Mouse (Mus musculus): ENCODE results near the gene Wwox.

Wwox gene

GRCm38 (mm10) chr8:115025390-115026098 lies 586.1 kb downstream of the Wwox start:
- DNase-seq (ENCODE audit: low read depth): no peak

- no peak for DNase-seq (ENCODE audit: low read depth)
Measured at GRCm38 (mm10) chr8:115026201-115026600, 586.7 kb downstream of the Wwox start.

- no peak for DNase-seq (ENCODE audit: low read depth)
Measured at GRCm38 (mm10) chr8:115033194-115033593, 593.7 kb downstream of the Wwox start.

- no peak for DNase-seq (ENCODE audit: low read depth)
Measured at GRCm38 (mm10) chr8:115036016-115036415, 596.6 kb downstream of the Wwox start.

GRCm38 (mm10) chr8:115038426-115038825 lies 599.0 kb downstream of the Wwox start:
- DNase-seq (ENCODE audit: low read depth): no peak

- no peak for DNase-seq (ENCODE audit: low read depth)
Measured at GRCm38 (mm10) chr8:115045746-115046145, 606.3 kb downstream of the Wwox start.

- DNase-seq (ENCODE audit: low read depth): no peak
Measured at GRCm38 (mm10) chr8:115046496-115046895, 607.0 kb downstream of the Wwox start.

- DNase-seq (ENCODE audit: low read depth): no peak
Measured at GRCm38 (mm10) chr8:115058193-115058835, 618.9 kb downstream of the Wwox start.

GRCm38 (mm10) chr8:115063623-115064022 lies 624.2 kb downstream of the Wwox start:
- no peak for DNase-seq (ENCODE audit: low read depth)

GRCm38 (mm10) chr8:115064691-115065090 lies 625.2 kb downstream of the Wwox start:
- no peak for DNase-seq (ENCODE audit: low read depth)

GRCm38 (mm10) chr8:115065386-115065785 lies 625.9 kb downstream of the Wwox start:
- DNase-seq (ENCODE audit: low read depth): no peak

- no peak for DNase-seq (ENCODE audit: low read depth)
Measured at GRCm38 (mm10) chr8:115066550-115067058, 627.1 kb downstream of the Wwox start.

GRCm38 (mm10) chr8:115068723-115069122 lies 629.3 kb downstream of the Wwox start:
- no peak for DNase-seq (ENCODE audit: low read depth)

GRCm38 (mm10) chr8:115070225-115070624 lies 630.8 kb downstream of the Wwox start:
- no peak for DNase-seq (ENCODE audit: low read depth)

GRCm38 (mm10) chr8:115071231-115071630 lies 631.8 kb downstream of the Wwox start:
- no peak for DNase-seq (ENCODE audit: low read depth)

GRCm38 (mm10) chr8:115078296-115078695 lies 638.8 kb downstream of the Wwox start:
- DNase-seq (ENCODE audit: low read depth): no peak

- DNase-seq (ENCODE audit: low read depth): no peak
Measured at GRCm38 (mm10) chr8:115081302-115082207, 642.1 kb downstream of the Wwox start.

GRCm38 (mm10) chr8:115088162-115088561 lies 648.7 kb downstream of the Wwox start:
- no peak for DNase-seq (ENCODE audit: low read depth)

- no peak for DNase-seq (ENCODE audit: low read depth)
Measured at GRCm38 (mm10) chr8:115089744-115090143, 650.3 kb downstream of the Wwox start.

- DNase-seq (ENCODE audit: low read depth): no peak
Measured at GRCm38 (mm10) chr8:115090202-115090601, 650.7 kb downstream of the Wwox start.

GRCm38 (mm10) chr8:115095548-115095947 lies 656.1 kb downstream of the Wwox start:
- peak; percentile 3 for DNase-seq (ENCODE audit: low read depth)

GRCm38 (mm10) chr8:115097988-115098562 lies 658.6 kb downstream of the Wwox start:
- DNase-seq (ENCODE audit: low read depth): no peak
